Mouse (Mus musculus): ENCODE measurements around the gene Ralbp1. TPM values are rescaled to one million over a fixed set of nuclear protein-coding genes. Genes with fewer than 3 reads are reported as not detected.

The Ralbp1 gene
- total and polyA plus RNA-seq, 3 experiments, result 53.2 to 69.6 TPM; not detected in 1

- Histone ChIP-seq H3K4me3 (ENCODE audit: control insufficient read depth in 1 of 2, insufficient read depth in 1 of 2, low read depth in 2 of 2, low read length in 2 of 2) (peak overlapping the region; percentile 79 to 85), H3K36me3 (ENCODE audit: control insufficient read depth in 1 of 2, insufficient read depth in 2 of 2, low read length in 2 of 2) (peaks cover 0 to 2% of the 10 kb centered on the region in 2 experiments; a peak in 1 of 4 replicates), H3K27me3 (ENCODE audit: control insufficient read depth in 1 of 2, insufficient read depth in 2 of 2, low read length in 2 of 2) (no peaks in the 10 kb centered on the region), H3K9ac (ENCODE audit: control insufficient read depth, low read depth, low read length, poor library complexity, severe bottlenecking) (peak overlapping the region; percentile 84), H3K4me1 (ENCODE audit: control insufficient read depth in 1 of 2, insufficient read depth in 2 of 2, low read length in 2 of 2) (peaks cover 0 to 7% of the 10 kb centered on the region in 2 experiments; a peak in 1 of 4 replicates), H3K27ac (ENCODE audit: control insufficient read depth, low read depth, low read length) (peak overlapping the region; percentile 81), H3K79me2 (ENCODE audit: control insufficient read depth, insufficient read depth, low read length, poor library complexity) (peaks cover 24% of the 10 kb centered on the region), H3K9me3 (replicated peaks; ENCODE audit: insufficient read depth, low read length) (no peaks in the 10 kb centered on the region)
- no peak for DNase-seq (ENCODE audit: low read depth, low spot score)
- TF ChIP-seq POLR2AphosphoS2 (IDR thresholded peaks at IDR 0.05; ENCODE audit: low read length) (no peak), POLR2A (IDR thresholded peaks at IDR 0.05; ENCODE audit: control insufficient read depth in 1 of 2, insufficient read depth in 1 of 2, low read depth in 1 of 2, low read length in 2 of 2, poor library complexity in 1 of 2) (no peak), MAZ (IDR thresholded peaks at IDR 0.05; ENCODE audit: low read depth, low read length) (no peak), ETS1 (IDR thresholded peaks at IDR 0.05; ENCODE audit: low read depth, low read length) (no peak), ZNF384 (IDR thresholded peaks at IDR 0.05; ENCODE audit: low read depth, low read length) (no peak), MEF2A (IDR thresholded peaks at IDR 0.05; ENCODE audit: extremely low read depth, insufficient replicate concordance, low read depth, low read length, poor library complexity, severe bottlenecking) (no peak), ZMIZ1 (IDR thresholded peaks at IDR 0.05; ENCODE audit: low read depth, low read length) (no peak; the same call in 1 of the 2 replicates), USF2 (IDR thresholded peaks at IDR 0.05; ENCODE audit: borderline replicate concordance in 1 of 2, insufficient read depth in 1 of 2, low read depth in 1 of 2, low read length in 2 of 2) (no peak), GATA1 (IDR thresholded peaks at IDR 0.05; ENCODE audit: low read depth, low read length) (no peak)
Measured at GRCm38 (mm10) chr17:65886571-65886970, 973 bp upstream of the Ralbp1 start.

- peaks cover 31% of the 10 kb centered on the region for H3K79me2 ChIP-seq (ENCODE audit: control insufficient read depth, insufficient read depth, low read length, poor library complexity)
- H3K27ac ChIP-seq (ENCODE audit: control insufficient read depth, low read depth, low read length), result peak overlapping the region; percentile 81
- peak overlapping the region; percentile 79 to 85 for H3K4me3 ChIP-seq (ENCODE audit: control insufficient read depth in 1 of 2, insufficient read depth in 1 of 2, low read depth in 2 of 2, low read length in 2 of 2)
- peak overlapping the region; percentile 84 for H3K9ac ChIP-seq (ENCODE audit: control insufficient read depth, low read depth, low read length, poor library complexity, severe bottlenecking)
- no peak for DNase-seq (ENCODE audit: low read depth, low spot score)
- TF ChIP-seq ZMIZ1 (IDR thresholded peaks at IDR 0.05; ENCODE audit: low read depth, low read length), result peak; percentile 70; the same call in 1 of the 2 replicates
- TF ChIP-seq MAX (IDR thresholded peaks at IDR 0.05; ENCODE audit: low read length), result peak; percentile 39; the same call in 1 of the 2 replicates
- no peak for TF ChIP-seq TBP (IDR thresholded peaks at IDR 0.05; ENCODE audit: low read depth, low read length)
- TF ChIP-seq MXI1 (IDR thresholded peaks at IDR 0.05; ENCODE audit: low read depth, low read length), result no peak; the same call in 1 of the 2 replicates
- no peak for TF ChIP-seq NRF1 (IDR thresholded peaks at IDR 0.05; ENCODE audit: insufficient read depth, low read depth, low read length, poor library complexity, severe bottlenecking)
- H3K4me1 ChIP-seq (ENCODE audit: control insufficient read depth in 1 of 2, insufficient read depth in 2 of 2, low read length in 2 of 2), result peaks cover 0 to 16% of the 10 kb centered on the region in 2 experiments; a peak in 3 of 4 replicates
- H3K36me3 ChIP-seq (ENCODE audit: control insufficient read depth in 1 of 2, insufficient read depth in 2 of 2, low read length in 2 of 2), result peaks cover 0 to 6% of the 10 kb centered on the region in 2 experiments; a peak in 2 of 4 replicates
- no peaks in the 10 kb centered on the region for H3K9me3 ChIP-seq (replicated peaks; ENCODE audit: insufficient read depth, low read length)
- H3K27me3 ChIP-seq (ENCODE audit: control insufficient read depth in 1 of 2, insufficient read depth in 2 of 2, low read length in 2 of 2), result no peaks in the 10 kb centered on the region
Measured at GRCm38 (mm10) chr17:65885398-65885696, 251 bp downstream of the Ralbp1 start.
